Mouse (Mus musculus) Patski (cell line): ENCODE measurements around the gene Gm11034. TPM values are rescaled to one million over a fixed set of nuclear protein-coding genes. Genes with fewer than 3 reads are reported as not detected.

Source experiments
- ATAC-seq: fragments of 100-300 bp; one replicate; pipeline ENCODE4 v1.8.0; 2021
- CTCF ChIA-PET: fragments of 350-600 bp; sonication (Branson Sonifier 250); formaldehyde crosslinking; loops from one replicate; lab custom pipeline; 2022; ENCODE audit warnings: inconsistent platforms; lab: Charles Lee
- POLR2A ChIA-PET: fragments of 350-600 bp; sonication (Branson Sonifier 250); formaldehyde crosslinking; loops from one replicate; lab custom pipeline; 2022; ENCODE audit warnings: antibody characterized with exemption, inconsistent platforms; lab: Charles Lee
- DNase-seq: peaks from one replicate; pipeline ENCODE4 v3.0.0-alpha.2; 2011; ENCODE audit warnings: low read depth, low spot score
- H3K27me3 ChIP-seq: fragments of 371-371 bp; one replicate; pipeline ENCODE4 v1.5.1; 2021
- CTCF ChIP-seq: fragments of 100-300 bp; IDR thresholded peaks from one replicate; pipeline ENCODE4 v1.5.1; 2021
- in situ Hi-C: fragments of 300-500 bp; cut with MboI; formaldehyde crosslinking; loops from 3 replicates; pipeline ENCODE4 v1.11.1; 2018; ENCODE audit warnings: low pct_unique_long_range_greater_than_20kb, mixed read lengths
- polyA plus RNA-seq: library from polyadenylated mRNA; unstranded; gene quantifications from one replicate; pipeline ENCODE4 v1.2.3, GENCODE M21; 2021

Gm11034 gene
- not detected for polyA plus RNA-seq

DNA sequence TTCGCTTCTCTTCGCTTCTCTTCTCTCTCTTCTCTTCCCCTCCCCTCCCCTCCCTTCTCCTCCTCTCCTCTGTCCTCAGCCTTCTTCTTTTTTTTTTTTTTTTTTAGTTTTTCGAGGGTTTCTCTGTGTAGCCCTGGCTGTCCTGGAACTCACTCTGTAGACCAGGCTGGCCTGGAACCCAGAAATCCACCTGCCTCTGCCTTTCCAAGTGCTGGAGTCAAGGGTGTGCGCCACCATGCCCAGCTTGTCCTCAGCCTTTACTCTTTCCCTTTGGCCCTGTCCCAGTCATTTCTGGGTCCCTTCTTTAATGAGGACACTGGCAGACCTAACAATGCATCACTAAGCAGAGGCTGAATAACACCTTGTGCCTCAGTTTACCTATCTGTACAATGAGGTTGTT, at the start of gene Gm11034:
Gene Gm11034 (minus strand): TSS at position 101 of the 400 bp plus-strand sequence.
- no peak for DNase-seq
- ChIA-PET CTCF (no interaction called here), POLR2A (no interaction called here)
- peaks cover 26% of the 10 kb centered on the region for H3K27me3 ChIP-seq
- no peak for TF ChIP-seq CTCF
- no peak for ATAC-seq
- in situ Hi-C loops, result loop anchor here (10.0 kb wide), 1 partner anchor 1839 kb away; the partner anchor contains the start of gene Comp

DNA sequence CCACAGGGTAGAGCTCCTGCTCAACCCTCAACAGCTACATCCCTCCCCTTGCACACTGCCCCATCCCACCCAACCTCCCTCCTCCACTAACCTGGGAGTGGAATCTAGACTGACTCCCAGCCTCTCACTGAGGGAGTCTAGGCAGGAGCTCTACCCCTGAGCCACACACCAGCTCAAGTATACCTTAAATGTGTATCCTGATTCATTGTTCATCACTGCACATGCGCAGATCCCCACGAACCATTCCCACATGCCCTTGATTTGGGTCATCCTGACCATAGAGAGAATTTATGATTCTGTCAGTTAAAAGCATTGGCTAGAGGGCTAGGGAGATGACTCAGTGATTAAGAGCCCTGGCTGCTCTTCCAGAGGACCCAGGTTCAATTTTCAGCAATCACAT, 49.3 kb upstream of the Gm11034 start:
- TF ChIP-seq CTCF, result no peak
- no peaks in the 10 kb centered on the region for H3K27me3 ChIP-seq
- DNase-seq (no peak), ATAC-seq (no peak)
- in situ Hi-C loops, result no loop called here
- POLR2A ChIA-PET, result interaction anchor here (0.6 kb wide), 1 partner anchor 311 kb away, joined by 3 read pairs; no protein-coding TSS in a partner anchor
- CTCF ChIA-PET, result interaction anchor here (0.7 to 5.3 kb wide), 5 partner anchors 8 to 105 kb away, joined by 3 to 33 read pairs (median 4); no protein-coding TSS in a partner anchor

DNA sequence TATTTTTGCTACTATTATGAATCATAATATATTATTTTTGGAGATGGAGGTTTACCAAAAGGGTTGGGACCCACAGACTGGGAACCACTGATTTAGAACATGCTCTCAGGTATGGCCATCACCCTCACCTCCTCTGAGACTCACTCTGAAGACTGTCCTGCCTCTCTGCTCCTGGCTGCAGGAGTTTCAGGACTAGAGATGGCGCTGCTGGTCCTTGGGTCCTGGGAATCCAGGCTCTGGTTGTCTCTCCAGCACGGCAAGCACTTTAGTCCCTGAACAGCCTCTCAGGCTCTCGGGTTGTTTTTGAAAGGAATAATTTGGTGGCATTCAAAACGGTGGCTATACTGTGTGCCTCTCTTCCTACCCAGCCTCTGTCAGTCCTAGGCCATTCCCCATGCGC, 48.4 kb upstream of the Gm11034 start:
- ChIA-PET CTCF (interaction anchor here (0.7 to 5.3 kb wide), 9 partner anchors 8 to 220 kb away, joined by 3 to 33 read pairs (median 3); no protein-coding TSS in a partner anchor), POLR2A (no interaction called here)
- TF ChIP-seq CTCF, result peak; percentile 32
- no peaks in the 10 kb centered on the region for H3K27me3 ChIP-seq
- in situ Hi-C loops, result no loop called here
- ATAC-seq (no peak), DNase-seq (no peak)

DNA sequence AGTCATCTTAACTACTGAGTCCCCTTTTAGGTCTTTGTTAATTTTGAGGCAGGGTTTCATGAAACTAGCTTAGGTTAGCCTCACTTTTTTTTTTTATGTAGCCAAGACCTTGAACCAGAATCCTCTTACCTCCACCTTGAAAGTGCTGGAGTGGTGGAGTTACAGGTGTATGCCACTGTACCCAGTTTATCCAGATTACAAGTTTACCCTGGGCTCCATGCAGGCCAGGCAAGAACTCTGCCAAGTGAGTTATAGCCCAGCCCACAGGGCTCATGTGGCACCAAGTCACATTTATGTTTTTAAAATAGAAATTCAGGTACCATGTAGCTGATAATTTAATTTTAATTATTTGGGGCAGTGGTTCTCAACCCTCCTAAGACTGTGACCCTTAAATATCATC, 48.0 kb upstream of the Gm11034 start:
- ChIA-PET CTCF (interaction anchor here (0.8 to 5.3 kb wide), 7 partner anchors 8 to 220 kb away, joined by 3 to 33 read pairs (median 3); no protein-coding TSS in a partner anchor), POLR2A (no interaction called here)
- no peak for ATAC-seq
- DNase-seq, result no peak
- no peak for TF ChIP-seq CTCF
- in situ Hi-C loops, result no loop called here
- no peaks in the 10 kb centered on the region for H3K27me3 ChIP-seq

DNA sequence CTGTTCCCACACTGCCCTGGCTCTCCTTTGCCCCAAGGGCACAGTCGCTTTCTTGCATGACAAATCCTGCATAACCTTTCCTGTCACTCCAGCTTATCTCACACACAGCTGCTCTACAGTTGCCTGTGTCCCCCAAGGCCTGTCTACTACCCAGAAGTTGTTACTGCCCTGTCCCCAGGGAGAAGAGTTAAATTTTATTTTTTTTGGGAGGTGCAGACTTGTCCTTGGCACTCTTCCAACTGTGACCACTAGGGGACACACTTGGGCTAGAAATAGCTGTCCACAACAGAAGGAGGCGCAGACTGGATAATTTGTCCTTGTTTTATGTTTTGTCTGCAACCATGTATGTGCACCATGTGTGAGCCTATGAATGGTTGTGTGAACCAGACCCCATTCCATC, 47.6 kb upstream of the Gm11034 start:
- no peak for ATAC-seq
- CTCF ChIA-PET, result interaction anchor here (0.8 to 5.3 kb wide), 7 partner anchors 8 to 221 kb away, joined by 3 to 33 read pairs (median 3); no protein-coding TSS in a partner anchor
- peak; percentile 72 for TF ChIP-seq CTCF
- no peaks in the 10 kb centered on the region for H3K27me3 ChIP-seq
- in situ Hi-C loops, result no loop called here
- no peak for DNase-seq
- POLR2A ChIA-PET, result no interaction called here

DNA sequence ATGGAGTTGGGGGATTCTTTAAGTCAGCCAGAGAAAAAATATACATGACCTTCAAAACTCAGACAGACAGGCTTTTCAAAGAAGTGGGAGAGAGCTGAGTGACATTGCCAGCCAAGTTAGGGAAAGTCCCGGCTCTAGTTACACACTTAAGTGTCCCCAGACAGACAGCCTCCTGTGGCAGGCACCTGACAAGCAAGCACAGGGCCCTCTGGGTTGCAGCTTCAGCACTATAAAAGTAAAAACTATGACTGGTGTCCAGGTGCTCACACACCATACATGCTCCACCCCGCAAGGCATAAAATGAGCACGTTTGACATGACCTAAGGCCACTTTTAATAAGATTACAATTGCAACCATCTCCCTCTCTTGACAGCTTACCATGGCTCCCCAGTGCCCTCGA, 47.1 kb upstream of the Gm11034 start:
- CTCF ChIA-PET, result interaction anchor here (1.6 to 5.3 kb wide), 4 partner anchors 103 to 221 kb away, joined by 3 to 33 read pairs (median 8); no protein-coding TSS in a partner anchor
- no peak for ATAC-seq
- POLR2A ChIA-PET, result no interaction called here

DNA sequence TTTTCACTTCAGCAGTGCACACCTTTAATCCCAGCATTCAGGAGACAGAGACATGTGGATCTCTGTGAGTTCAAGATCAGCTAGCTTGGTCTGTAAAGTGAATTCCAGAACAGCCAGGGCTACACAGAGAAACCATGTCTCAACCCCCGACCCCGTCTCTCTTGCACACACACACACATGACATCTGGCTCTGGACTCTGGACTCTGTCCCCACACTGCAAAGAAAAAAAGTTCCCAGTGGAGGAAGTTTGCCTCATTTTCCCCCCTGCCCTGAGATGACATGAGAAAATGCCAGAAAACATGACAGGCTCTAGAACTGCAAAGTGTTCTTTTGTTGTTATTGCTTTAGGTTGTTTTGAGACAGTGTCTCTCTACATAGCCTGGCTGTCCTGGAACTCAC, 46.4 kb upstream of the Gm11034 start:
- ChIA-PET CTCF (interaction anchor here (5.3 kb wide), 1 partner anchor 104 kb away, joined by 33 read pairs; no protein-coding TSS in a partner anchor), POLR2A (no interaction called here)
- ATAC-seq (no peak), DNase-seq (no peak)
- no peaks in the 10 kb centered on the region for H3K27me3 ChIP-seq
- in situ Hi-C loops, result no loop called here
- TF ChIP-seq CTCF, result no peak

More for the DNA sequence above, 47.1 kb upstream of the Gm11034 start:
- DNase-seq, result no peak
- in situ Hi-C loops, result no loop called here
- TF ChIP-seq CTCF, result no peak
- H3K27me3 ChIP-seq, result no peaks in the 10 kb centered on the region

DNA sequence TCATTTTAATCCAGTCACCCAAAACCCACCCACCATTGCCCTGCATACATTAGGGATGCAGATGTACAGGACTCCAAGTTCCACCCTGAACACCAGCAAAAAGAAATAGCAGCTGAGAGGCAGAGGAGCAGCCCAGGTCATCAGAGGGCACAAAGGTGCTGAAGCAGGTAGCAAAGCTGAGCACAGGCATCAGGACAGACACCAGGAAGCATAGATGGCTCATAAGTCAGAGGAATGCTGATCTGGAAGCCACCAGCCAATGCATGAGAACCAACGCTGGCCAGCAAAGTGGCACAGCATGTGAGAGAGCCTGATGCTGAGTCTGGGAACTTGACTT, 44.4 kb upstream of the Gm11034 start:
- no peaks in the 10 kb centered on the region for H3K27me3 ChIP-seq
- no peak for DNase-seq
- ATAC-seq, result no peak
- no peak for TF ChIP-seq CTCF
- CTCF ChIA-PET, result no interaction called here
- POLR2A ChIA-PET, result no interaction called here
- in situ Hi-C loops, result no loop called here

DNA sequence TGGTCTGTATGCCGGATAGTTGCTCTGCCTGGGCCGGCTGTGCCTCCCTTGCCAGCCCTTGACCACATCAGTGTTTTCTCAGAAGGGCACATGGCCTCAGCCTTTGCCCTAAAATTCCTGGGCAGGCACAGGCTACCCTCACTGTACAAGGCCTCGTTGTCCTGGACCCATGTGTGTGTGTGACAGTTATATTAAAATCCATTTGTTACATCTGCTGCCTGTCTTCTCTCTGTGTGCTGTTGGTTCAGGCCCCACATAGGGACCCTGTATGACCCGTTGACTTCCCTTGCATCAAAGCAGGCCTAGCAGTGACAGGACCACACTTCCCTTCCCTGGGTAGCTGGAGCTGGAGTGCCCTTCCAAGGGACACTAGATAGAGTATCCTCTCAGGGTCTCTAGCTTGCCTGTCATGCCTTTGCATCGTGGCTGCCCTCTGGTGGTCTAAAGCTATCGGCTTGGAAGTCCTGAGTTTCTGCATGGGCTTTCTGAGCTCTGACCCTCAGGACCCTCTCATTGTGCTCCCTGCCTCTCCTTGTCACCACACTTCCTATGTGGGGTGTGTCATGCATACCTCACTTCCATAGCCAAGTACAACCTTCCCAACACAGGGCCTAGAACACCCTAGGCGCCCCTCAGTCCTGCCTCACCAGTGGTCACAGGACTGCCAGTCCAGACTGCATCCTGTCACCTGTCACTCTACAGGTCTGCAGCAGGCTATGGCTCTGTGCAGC, 43.9 kb upstream of the Gm11034 start:
- no peak for DNase-seq
- CTCF ChIA-PET, result no interaction called here
- ATAC-seq, result no peak
- no peaks in the 10 kb centered on the region for H3K27me3 ChIP-seq
- in situ Hi-C loops, result no loop called here
- TF ChIP-seq CTCF, result no peak
- POLR2A ChIA-PET, result interaction anchor here (1.2 kb wide), 1 partner anchor 10 kb away, joined by 3 read pairs; no protein-coding TSS in a partner anchor

DNA sequence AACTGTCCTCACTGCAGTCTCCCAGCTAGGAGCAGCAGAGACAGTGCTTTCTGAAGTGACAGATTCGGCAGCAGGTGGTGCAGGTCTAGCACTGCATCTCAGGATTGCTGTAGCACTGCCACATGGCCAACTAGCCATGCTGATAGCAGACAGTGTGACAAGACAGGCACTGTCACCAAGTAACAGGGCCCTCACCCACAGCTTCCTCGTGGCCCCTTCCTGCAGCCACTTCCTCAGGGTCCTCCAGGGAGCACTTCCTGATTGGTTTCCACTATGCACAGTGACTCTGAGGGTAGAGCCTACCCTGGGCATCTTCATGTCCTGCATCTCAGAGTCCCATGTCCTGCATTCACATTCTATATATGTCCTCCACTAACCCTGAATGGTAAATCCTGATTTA, 31.2 kb upstream of the Gm11034 start:
- DNase-seq (no peak), ATAC-seq (no peak)
- in situ Hi-C loops, result no loop called here
- TF ChIP-seq CTCF, result no peak
- POLR2A ChIA-PET, result interaction anchor here (0.6 kb wide), 1 partner anchor 69 kb away, joined by 3 read pairs; no protein-coding TSS in a partner anchor
- no peaks in the 10 kb centered on the region for H3K27me3 ChIP-seq
- CTCF ChIA-PET, result no interaction called here

DNA sequence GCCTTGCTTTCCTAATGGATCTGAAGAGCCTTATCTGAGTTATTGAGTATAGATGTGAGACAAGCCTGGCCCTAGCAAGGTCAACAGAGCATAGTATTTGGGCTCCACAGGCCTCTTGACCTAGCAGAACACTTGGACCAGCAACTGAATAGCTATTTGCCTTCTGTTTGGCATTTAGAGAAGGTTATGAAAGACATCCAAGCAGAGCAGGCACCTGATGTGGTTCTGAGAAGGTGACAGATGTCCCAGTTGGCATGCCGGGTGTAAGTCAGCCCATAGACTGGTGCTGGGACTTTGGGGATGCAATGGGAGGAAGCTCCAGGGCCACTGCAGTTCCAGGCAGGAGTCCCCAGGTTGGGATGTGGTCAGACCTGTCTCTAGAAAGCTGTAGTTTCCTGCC, 28.8 kb upstream of the Gm11034 start:
- ChIA-PET CTCF (no interaction called here), POLR2A (no interaction called here)
- no peak for DNase-seq
- no peak for ATAC-seq
- TF ChIP-seq CTCF, result no peak
- in situ Hi-C loops, result no loop called here
- H3K27me3 ChIP-seq, result no peaks in the 10 kb centered on the region
